Comparison of ENCODE assay signal across 8 mouse cellular contexts in genomic region chr16:41258145-41259035, GRCm38 (mm10).
DNase-seq lines count a peak whose midpoint lies in the region; ATAC-seq and TF ChIP-seq lines count a peak whose summit lies in the region.
"Had no signal": no experiment of that assay in that cellular context is flagged by ENCODE, and none has a peak within 500 bp of the region (broad histone marks: within the 10 kb centered on the region; RNA-seq: fewer than 3 reads in every experiment).

No protein-coding gene starts in this region.

- 53% methylated on average over 12 of the region's 12 CpGs for WGBS in heart, postnatal 0 days

- H3K4me1 ChIP-seq in ES-E14 (ENCODE audit: control insufficient read depth in 2 of 2, insufficient read depth in 2 of 2, low read length in 2 of 2, poor library complexity in 1 of 2), result no peaks in the 10 kb centered on the region
- no peaks in the 10 kb centered on the region for H3K4me1 ChIP-seq in heart, postnatal 0 days (ENCODE audit: control insufficient read depth, insufficient read depth)
- H3K4me1 ChIP-seq: heart, embryonic 13.5 days had no signal

- no peak overlapping the region for H3K27ac ChIP-seq in ES-E14 (ENCODE audit: insufficient read depth, low read depth, low read length, poor library complexity, severe bottlenecking)
- H3K27ac ChIP-seq in heart, postnatal 0 days (ENCODE audit: low read depth), result no peak overlapping the region
- H3K27ac ChIP-seq: heart, embryonic 13.5 days had no signal

- TF ChIP-seq EP300 in heart, postnatal 0 days (IDR thresholded peaks at IDR 0.05; ENCODE audit: low read depth), result no peak

- peak; percentile 62; the same call in 1 of the 2 replicates for ATAC-seq in common myeloid progenitor, adult 5-6 weeks (replicated peaks; ENCODE audit: low read depth, poor library complexity, severe bottlenecking)
- no peak for ATAC-seq in heart, postnatal 0 days (ENCODE audit: insufficient read depth, low read depth)

- no peaks in the 10 kb centered on the region for H3K9me3 ChIP-seq in ES-E14 (ENCODE audit: control insufficient read depth, insufficient read depth, low read depth, low read length)
- no peaks in the 10 kb centered on the region for H3K9me3 ChIP-seq in heart, postnatal 0 days (replicated peaks; ENCODE audit: control insufficient read depth, low read length)
- H3K9me3 ChIP-seq: heart, embryonic 13.5 days had no signal

- peak; percentile 47 for DNase-seq in ES-E14 (ENCODE audit: low read depth, low spot score)
- DNase-seq in adipocyte (ENCODE audit: low spot score), result peak; percentile 65
- DNase-seq in heart, postnatal 0 days (ENCODE audit: low spot score), result peak; percentile 25
- peak; percentile 72 to 90 for DNase-seq in layer of hippocampus, adult 18-20 months (ENCODE audit: low spot score in 2 of 2)
- peak; percentile 45 for DNase-seq in lung, postnatal 10 days
- peak; percentile 90 to 92 for DNase-seq in right cerebral cortex, adult 2 months (ENCODE audit: low spot score in 2 of 2)

- no peaks in the 10 kb centered on the region for H3K36me3 ChIP-seq in ES-E14 (ENCODE audit: control insufficient read depth, insufficient read depth, low read length, poor library complexity, severe bottlenecking)
- H3K36me3 ChIP-seq in heart, postnatal 0 days (replicated peaks; ENCODE audit: control insufficient read depth, insufficient read depth, low read length), result no peaks in the 10 kb centered on the region
- H3K36me3 ChIP-seq: heart, embryonic 13.5 days had no signal

- in situ Hi-C loops in ES-E14 (cut with MboI; ENCODE audit: low sequenced_read_pairs in 2 of 2, unreplicated experiment in 2 of 2), result loop anchor here (25.0 kb wide), 1 partner anchor 579 kb away; no protein-coding TSS in a partner anchor

- no peak overlapping the region for H3K4me3 ChIP-seq in ES-E14 (ENCODE audit: insufficient read depth in 1 of 2, low read depth in 1 of 2, low read length in 2 of 2, poor library complexity in 1 of 2, severe bottlenecking in 1 of 2)
- H3K4me3 ChIP-seq in heart, postnatal 0 days (ENCODE audit: low read depth, low read length), result no peak overlapping the region
- H3K4me3 ChIP-seq: heart, embryonic 13.5 days had no signal

- no peaks in the 10 kb centered on the region for H3K27me3 ChIP-seq in heart, postnatal 0 days (ENCODE audit: control insufficient read depth, insufficient read depth, low read length)
- H3K27me3 ChIP-seq: heart, embryonic 13.5 days had no signal

- H3K9ac ChIP-seq in ES-E14 (ENCODE audit: insufficient read depth, low read depth, low read length, poor library complexity, severe bottlenecking), result no peak overlapping the region
- no peak overlapping the region for H3K9ac ChIP-seq in heart, postnatal 0 days (replicated peaks; ENCODE audit: low read depth, low read length)
- H3K9ac ChIP-seq: heart, embryonic 13.5 days had no signal

- peak; percentile 86 for TF ChIP-seq CTCF in heart, postnatal 0 days (IDR thresholded peaks at IDR 0.05; ENCODE audit: low read depth)

- no peak overlapping the region for H3K4me2 ChIP-seq in heart, postnatal 0 days (ENCODE audit: low read depth, low read length)
- H3K4me2 ChIP-seq: heart, embryonic 13.5 days had no signal

TF ChIP-seq in ES-E14, 5 proteins besides CTCF, POLR2A, EP300 and RAD21:
- TF ChIP-seq MAFK (IDR thresholded peaks at IDR 0.05; ENCODE audit: insufficient read depth, low read depth, low read length) (no peak), ZC3H11A (IDR thresholded peaks at IDR 0.05; ENCODE audit: borderline replicate concordance, low read depth, low read length) (peak; percentile 70; the same call in 1 of the 2 replicates)

Comparison
In these comparisons a context has a peak if more than half of its experiments do, and no peak if none do; other contexts are left out.
1. DNase-seq: peak in every context shown above with its lines; median percentile 91 in right cerebral cortex, adult 2 months; 81 in layer of hippocampus, adult 18-20 months; 65 in adipocyte; 47 in ES-E14; 45 in lung, postnatal 10 days; 25 in heart, postnatal 0 days.